Mouse (Mus musculus) lung, postnatal 0 days (tissue): ENCODE results near the gene Ndufa6. TPM values are rescaled to one million over a fixed set of nuclear protein-coding genes. Genes with fewer than 3 reads are reported as not detected.
A peak's percentile ranks its signal among the peaks of the same experiment; 100 is the strongest.

Source experiments
- ATAC-seq: fragments of 200-750 bp; cut with Nextera tagmentation; 2 replicates; pipeline ENCODE4 v1.8.0; 2017; ENCODE audit warnings: moderate library complexity
- DNase-seq: peaks from one replicate; pipeline ENCODE4 v3.0.0-alpha.2; 2016; ENCODE audit warnings: low spot score
- H3K27ac ChIP-seq: fragments of 300-500 bp; sonication (generic); 2 replicates; pipeline ENCODE4 v1.5.1; 2014; ENCODE audit warnings: antibody characterized with exemption, mild to moderate bottlenecking, low read length, mixed read lengths
- H3K27me3 ChIP-seq: fragments of 300-500 bp; sonication (generic); replicated peaks from 2 replicates; pipeline ENCODE4 v1.6.1; 2014; ENCODE audit warnings: low read length, mixed read lengths; ENCODE audit not compliant: insufficient read depth
- H3K36me3 ChIP-seq: fragments of 300-500 bp; sonication (generic); 2 replicates; pipeline ENCODE4 v1.6.1; 2014; ENCODE audit warnings: low read length, mixed read lengths; ENCODE audit not compliant: insufficient read depth
- H3K4me1 ChIP-seq: fragments of 300-500 bp; sonication (generic); 2 replicates; pipeline ENCODE4 v1.6.1; 2014; ENCODE audit warnings: antibody characterized with exemption, low read depth, low read length, mixed read lengths; ENCODE audit not compliant: insufficient read depth
- H3K4me2 ChIP-seq: fragments of 300-500 bp; sonication (generic); replicated peaks from 2 replicates; pipeline ENCODE4 v1.6.1; 2014; ENCODE audit warnings: low read depth, mild to moderate bottlenecking, low read length, moderate library complexity, mixed read lengths
- H3K4me3 ChIP-seq: fragments of 300-500 bp; sonication (generic); 2 replicates; pipeline ENCODE4 v1.5.1; 2014; ENCODE audit warnings: low read depth, low read length
- H3K9ac ChIP-seq: fragments of 300-500 bp; sonication (generic); replicated peaks from 2 replicates; pipeline ENCODE4 v1.6.1; 2014; ENCODE audit warnings: low read depth, mild to moderate bottlenecking
- H3K9me3 ChIP-seq: fragments of 300-500 bp; sonication (generic); 2 replicates; pipeline ENCODE4 v1.6.1; 2016; ENCODE audit warnings: low read length, mixed read lengths
- CTCF ChIP-seq: IDR thresholded peaks from 2 replicates; pipeline ENCODE4 v1.5.1; 2016; ENCODE audit warnings: antibody characterized with exemption, mild to moderate bottlenecking
- EP300 ChIP-seq: IDR thresholded peaks from 2 replicates; pipeline ENCODE4 v1.6.1; 2016; ENCODE audit warnings: antibody characterized with exemption, mild to moderate bottlenecking, control low read depth
- WGBS: fragments of 180-500 bp; shearing (Covaris S2); extraction: QIAGEN DNeasy Blood & Tissue Kit; methylation state at CpG from one replicate; pipeline ENCODE4 v1.1.7; 2014; 5-methylcytosine and 5-hydroxymethylcytosine counted together
- polyA plus RNA-seq: library from polyadenylated mRNA; unstranded; fragments of >200 nt; fragmentation: Nextera tagmentation; extraction: Ambion mirVana; gene quantifications from 2 replicates; pipeline ENCODE4 v1.2.1, GENCODE M21; 2015

Ndufa6 gene
- polyA plus RNA-seq, 1 experiment from 2014 or later, result 454 TPM

- Histone ChIP-seq H3K27ac (peak overlapping the region; percentile 73; the same call in 1 of the 2 replicates), H3K27me3 (no peaks in the 10 kb centered on the region), H3K9me3 (no peaks in the 10 kb centered on the region), H3K9ac (no peak overlapping the region), H3K4me3 (no peak overlapping the region), H3K4me1 (peaks cover 7% of the 10 kb centered on the region; the same call in 1 of the 2 replicates), H3K4me2 (no peak overlapping the region), H3K36me3 (peaks cover 12% of the 10 kb centered on the region)
- ATAC-seq (no peak), DNase-seq (peak; percentile 27)
- TF ChIP-seq CTCF (no peak), EP300 (no peak)
- 58% methylated on average over 8 of the region's 8 CpGs for WGBS
These were observed 14.4 kb downstream of the Ndufa6 start for GRCm38 (mm10) chr15:82339634-82340254.

- Histone ChIP-seq H3K36me3 (peaks cover 18% of the 10 kb centered on the region), H3K4me3 (peak overlapping the region; percentile 67), H3K27ac (peak overlapping the region; percentile 74; the same call in 1 of the 2 replicates), H3K27me3 (no peaks in the 10 kb centered on the region), H3K9ac (peak overlapping the region; percentile 68; the same call in 1 of the 2 replicates), H3K4me1 (peaks cover 7% of the 10 kb centered on the region; the same call in 1 of the 2 replicates), H3K4me2 (peak overlapping the region; percentile 64), H3K9me3 (no peaks in the 10 kb centered on the region)
- DNase-seq (no peak), ATAC-seq (no peak)
- WGBS, result 47% methylated on average over 10 of the region's 10 CpGs
- no peak for TF ChIP-seq CTCF
- no peak for TF ChIP-seq EP300
These were observed 15.0 kb downstream of the Ndufa6 start for GRCm38 (mm10) chr15:82339150-82339549.

DNA sequence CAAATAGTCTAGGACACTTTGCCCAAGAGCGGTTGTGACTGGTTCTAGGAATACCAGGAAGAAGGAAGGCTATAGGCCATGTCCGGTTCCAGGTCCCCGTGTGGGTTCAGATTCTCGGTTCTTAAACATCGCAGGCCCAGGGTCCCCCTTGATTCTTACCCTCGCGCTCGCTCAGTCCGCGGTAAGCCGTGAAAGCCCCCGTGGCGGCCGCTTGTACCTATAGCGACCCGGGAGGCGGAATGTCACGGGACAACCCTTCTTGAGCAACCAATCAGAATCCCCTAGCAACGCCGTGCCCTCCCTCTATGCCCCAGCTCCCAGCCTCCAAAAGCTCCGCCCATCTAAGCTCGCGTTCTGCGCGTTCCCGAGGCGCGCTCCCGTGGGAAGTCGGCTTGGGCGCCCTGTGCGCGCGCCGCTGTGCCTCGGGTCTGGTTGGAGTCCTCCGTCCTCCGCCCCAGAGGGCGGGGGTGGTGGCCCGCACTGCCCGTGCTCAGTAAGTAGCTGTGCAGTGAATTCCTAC, 15.5 kb downstream of the Ndufa6 start, which contains the start of the genes Naga, Pheta2 and Smdt1:
Naga (minus strand) TSS at position 333 of the 520 bp plus-strand sequence.
Pheta2 (plus strand) TSS at position 350 of the 520 bp plus-strand sequence.
Smdt1 (plus strand) TSS at position 367 of the 520 bp plus-strand sequence.
- H3K36me3 ChIP-seq, result peaks cover 21% of the 10 kb centered on the region
- peaks cover 7% of the 10 kb centered on the region; the same call in 1 of the 2 replicates for H3K4me1 ChIP-seq
- H3K9me3 ChIP-seq, result no peaks in the 10 kb centered on the region
- H3K27me3 ChIP-seq, result no peaks in the 10 kb centered on the region
- DNase-seq (peak; percentile 98), ATAC-seq (peak; percentile 91)
- H3K4me2 ChIP-seq, result peak within 1 kb of the TSS; percentile 64
- WGBS, result under 1% methylated on average over 41 of the region's 41 CpGs
- H3K9ac ChIP-seq, result peak within 1 kb of the TSS; percentile 68
- peak within 1 kb of the TSS; percentile 67 for H3K4me3 ChIP-seq
- peak within 1 kb of the TSS; percentile 74 for H3K27ac ChIP-seq
- no peak for TF ChIP-seq EP300
- TF ChIP-seq CTCF, result peak; percentile 42; the same call in 1 of the 2 replicates

DNA sequence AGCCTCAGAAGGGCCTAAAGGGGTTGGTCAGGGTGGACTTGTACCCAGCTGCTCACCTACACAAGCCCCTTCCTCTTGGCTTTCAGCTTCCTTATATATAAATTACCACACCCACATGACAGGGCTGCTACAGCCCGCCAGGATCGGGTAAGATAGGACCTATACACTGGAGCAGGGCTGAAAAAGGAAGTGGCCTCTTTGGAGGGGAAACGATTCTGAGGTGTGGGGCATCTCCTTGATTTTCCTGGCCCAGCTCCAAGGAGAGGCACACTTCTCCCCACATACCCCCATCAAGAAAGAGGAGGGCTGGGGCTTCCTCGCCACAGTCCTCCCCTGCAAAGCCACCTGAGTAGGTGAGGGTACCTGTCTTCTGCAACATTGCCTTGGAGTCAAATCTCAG, 16.2 kb downstream of the Ndufa6 start:
- 8% methylated on average over 4 of the region's 4 CpGs for WGBS
- TF ChIP-seq EP300, result no peak
- TF ChIP-seq CTCF, result no peak
- peak overlapping the region; percentile 68 for H3K9ac ChIP-seq
- H3K4me2 ChIP-seq, result peak overlapping the region; percentile 64
- no peaks in the 10 kb centered on the region for H3K27me3 ChIP-seq
- peak; percentile 48 for DNase-seq
- ATAC-seq, result no peak
- no peaks in the 10 kb centered on the region for H3K9me3 ChIP-seq
- H3K27ac ChIP-seq, result no peak overlapping the region
- H3K4me3 ChIP-seq, result peak overlapping the region; percentile 67
- peaks cover 21% of the 10 kb centered on the region for H3K36me3 ChIP-seq
- H3K4me1 ChIP-seq, result peaks cover 7% of the 10 kb centered on the region; the same call in 1 of the 2 replicates

GRCm38 (mm10) chr15:82336629-82337028, 17.5 kb downstream of the Ndufa6 start:
- no peak overlapping the region for H3K4me2 ChIP-seq
- no peaks in the 10 kb centered on the region for H3K9me3 ChIP-seq
- no peaks in the 10 kb centered on the region for H3K27me3 ChIP-seq
- peaks cover 7% of the 10 kb centered on the region; the same call in 1 of the 2 replicates for H3K4me1 ChIP-seq
- no peak overlapping the region for H3K27ac ChIP-seq
- ATAC-seq (no peak), DNase-seq (no peak)
- no peak overlapping the region for H3K9ac ChIP-seq
- TF ChIP-seq CTCF (no peak), EP300 (no peak)
- no peak overlapping the region for H3K4me3 ChIP-seq
- peaks cover 21% of the 10 kb centered on the region for H3K36me3 ChIP-seq
- WGBS, result 93% methylated on average over 12 of the region's 12 CpGs

DNA sequence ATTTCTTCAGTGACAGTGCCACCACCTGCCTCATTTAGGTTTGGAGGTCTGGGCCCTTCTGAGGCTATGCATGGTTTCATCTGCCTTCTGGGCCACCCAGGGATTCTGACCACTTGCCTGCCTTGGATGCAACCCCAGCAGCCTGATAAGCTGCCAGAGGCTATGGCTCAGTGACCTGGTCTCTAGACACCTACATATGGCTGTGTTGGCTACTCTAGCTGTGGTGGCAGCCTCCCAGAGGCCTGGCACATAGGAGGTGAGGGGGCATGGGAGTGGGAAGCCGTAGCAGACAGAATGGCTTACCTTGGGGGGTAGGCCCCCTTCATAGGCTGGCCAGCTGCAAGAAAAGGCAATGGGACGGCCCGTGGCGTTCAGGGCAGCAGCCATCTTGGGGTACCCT, 18.9 kb downstream of the Ndufa6 start:
- no peak for TF ChIP-seq CTCF
- TF ChIP-seq EP300, result no peak
- no peak overlapping the region for H3K27ac ChIP-seq
- 95% methylated on average over 4 of the region's 4 CpGs for WGBS
- no peak overlapping the region for H3K4me3 ChIP-seq
- peaks cover 7% of the 10 kb centered on the region; the same call in 1 of the 2 replicates for H3K4me1 ChIP-seq
- no peak overlapping the region for H3K4me2 ChIP-seq
- DNase-seq (no peak), ATAC-seq (no peak)
- H3K9me3 ChIP-seq, result no peaks in the 10 kb centered on the region
- H3K9ac ChIP-seq, result no peak overlapping the region
- H3K27me3 ChIP-seq, result no peaks in the 10 kb centered on the region
- H3K36me3 ChIP-seq, result peaks cover 25% of the 10 kb centered on the region
